Mouse (Mus musculus) small intestine, adult 2 months (tissue): ENCODE results near the gene Cryba1. TPM values are rescaled to one million over a fixed set of nuclear protein-coding genes. Genes with fewer than 3 reads are reported as not detected.
A peak's percentile ranks its signal among the peaks of the same experiment; 100 is the strongest.

Source experiments
- H3K27ac ChIP-seq: fragments of 200-500 bp; 2 replicates; pipeline ENCODE4 v1.5.1; 2012; ENCODE audit warnings: low read depth, low read length, control low read depth, inconsistent platforms; ENCODE audit not compliant: insufficient read depth
- H3K27me3 ChIP-seq: fragments of 200-500 bp; 2 replicates; pipeline ENCODE4 v1.6.1; 2012; ENCODE audit warnings: mild to moderate bottlenecking, moderate library complexity, low read length, inconsistent platforms; ENCODE audit not compliant: control insufficient read depth, insufficient read depth
- H3K36me3 ChIP-seq: fragments of 200-500 bp; 2 replicates; pipeline ENCODE4 v1.6.1; 2012; ENCODE audit warnings: mild to moderate bottlenecking, low read length, control low read depth, inconsistent platforms; ENCODE audit not compliant: control insufficient read depth, insufficient read depth
- H3K4me1 ChIP-seq: fragments of 200-500 bp; 2 replicates; pipeline ENCODE4 v1.6.1; 2012; ENCODE audit warnings: low read length, inconsistent platforms, mixed read lengths; ENCODE audit not compliant: control insufficient read depth, insufficient read depth, insufficient read length
- H3K4me3 ChIP-seq: fragments of 200-500 bp; 2 replicates; pipeline ENCODE4 v1.5.1; 2012; ENCODE audit warnings: low read depth, mild to moderate bottlenecking, control low read depth, inconsistent platforms, low read length, moderate library complexity
- CTCF ChIP-seq: fragments of 200-500 bp; IDR thresholded peaks from 2 replicates; pipeline ENCODE4 v1.5.1; 2012; ENCODE audit warnings: low read depth, mild to moderate bottlenecking, control low read depth, inconsistent platforms, low read length, moderate library complexity, mixed read lengths; ENCODE audit not compliant: insufficient replicate concordance, insufficient read length; ENCODE audit errors: extremely low read depth
- POLR2A ChIP-seq: fragments of 200-500 bp; IDR thresholded peaks from 2 replicates; pipeline ENCODE4 v1.6.1; 2012; ENCODE audit warnings: low read depth, mild to moderate bottlenecking, control low read depth, inconsistent platforms, low read length, moderate library complexity
- WGBS: fragments of 180-500 bp; shearing (Covaris S2); methylation state at CpG from one replicate; pipeline ENCODE4 v1.1.7; 2018; 5-methylcytosine and 5-hydroxymethylcytosine counted together
- polyA plus RNA-seq: library from polyadenylated mRNA; depleted of rRNA; stranded (reverse); fragments of >200 nt; gene quantifications from 2 replicates; pipeline ENCODE4 v1.2.3, GENCODE M21; 2012

The Cryba1 gene
- polyA plus RNA-seq, 1 experiment: not detected

DNA sequence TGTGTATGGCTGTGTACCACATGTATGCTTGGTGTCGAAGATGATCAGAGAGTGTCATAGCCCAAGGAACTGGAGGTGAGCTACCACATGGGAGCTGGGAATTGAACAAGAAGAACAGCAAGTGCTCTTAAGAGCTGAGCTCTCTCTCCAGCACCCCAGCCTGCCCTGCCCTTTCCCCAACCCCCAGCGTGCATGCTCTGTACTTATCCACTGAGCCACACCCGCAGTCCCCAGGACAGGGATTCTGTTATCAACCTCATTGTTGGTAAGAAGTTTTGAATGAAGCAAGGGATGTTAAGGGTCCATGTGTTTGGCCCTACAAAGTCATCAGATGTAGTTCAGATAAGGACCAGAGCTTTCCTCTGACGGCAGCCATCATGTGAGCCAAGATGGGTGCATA is 21.6 kb upstream of the Cryba1 start:
- no peaks in the 10 kb centered on the region for H3K27me3 ChIP-seq
- H3K4me3 ChIP-seq: no peak overlapping the region
- TF ChIP-seq POLR2A (no peak), CTCF (no peak)
- no peak overlapping the region for H3K27ac ChIP-seq
- H3K4me1 ChIP-seq: no peaks in the 10 kb centered on the region
- no peaks in the 10 kb centered on the region for H3K36me3 ChIP-seq
- WGBS: 71% methylated on average over 4 of the region's 4 CpGs

DNA sequence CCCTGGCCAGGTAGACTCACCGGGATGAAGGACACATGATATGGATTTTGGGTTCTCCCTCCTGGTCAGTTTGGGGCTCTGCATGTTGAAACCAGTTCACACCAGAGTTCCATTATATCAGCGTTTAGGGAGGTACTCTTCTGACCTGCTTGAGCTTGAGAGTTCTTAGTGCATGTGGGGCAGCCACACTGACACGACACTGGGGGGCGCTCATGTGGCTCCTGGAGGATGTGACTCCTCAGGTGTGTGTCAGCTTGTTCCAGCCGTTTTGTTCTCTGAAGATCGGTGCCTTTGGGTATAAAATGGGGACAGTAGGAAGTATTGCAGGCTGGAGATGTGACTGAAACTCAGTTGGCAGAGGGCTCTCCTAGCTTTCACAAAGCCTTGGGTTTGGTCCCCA is 18.9 kb upstream of the Cryba1 start:
- TF ChIP-seq POLR2A: no peak
- peak; percentile 51; the same call in 1 of the 2 replicates for TF ChIP-seq CTCF
- 13% methylated on average over 6 of the region's 6 CpGs for WGBS
- H3K36me3 ChIP-seq: no peaks in the 10 kb centered on the region

DNA sequence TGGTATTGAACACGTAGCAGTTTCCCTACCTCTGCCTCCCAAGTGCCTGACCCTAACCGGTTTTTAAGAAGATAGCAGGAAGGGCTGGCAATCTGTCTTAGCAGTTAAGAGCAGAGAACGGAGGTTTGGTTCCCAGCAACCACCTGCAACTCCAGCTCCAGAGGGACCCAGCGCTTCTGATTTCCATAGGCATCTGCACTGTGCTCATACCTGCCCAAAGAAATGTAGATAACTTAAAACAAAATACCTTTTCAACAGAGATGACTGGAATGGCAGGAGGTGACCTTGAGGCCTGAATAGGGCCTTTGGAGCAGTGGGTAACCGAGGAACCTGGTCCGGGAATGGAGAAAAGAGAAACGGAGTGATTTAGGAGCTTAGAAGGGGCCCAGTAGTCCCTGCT is 13.5 kb upstream of the Cryba1 start:
- Histone ChIP-seq H3K27ac (no peak overlapping the region), H3K27me3 (no peaks in the 10 kb centered on the region), H3K4me1 (no peaks in the 10 kb centered on the region), H3K4me3 (no peak overlapping the region), H3K36me3 (no peaks in the 10 kb centered on the region)
- TF ChIP-seq POLR2A: no peak
- TF ChIP-seq CTCF: no peak
- 69% methylated on average over 7 of the region's 7 CpGs for WGBS

More for the DNA sequence above, 18.9 kb upstream of the Cryba1 start:
- no peak overlapping the region for H3K4me3 ChIP-seq
- H3K4me1 ChIP-seq: no peaks in the 10 kb centered on the region
- H3K27ac ChIP-seq: no peak overlapping the region
- H3K27me3 ChIP-seq: no peaks in the 10 kb centered on the region

DNA sequence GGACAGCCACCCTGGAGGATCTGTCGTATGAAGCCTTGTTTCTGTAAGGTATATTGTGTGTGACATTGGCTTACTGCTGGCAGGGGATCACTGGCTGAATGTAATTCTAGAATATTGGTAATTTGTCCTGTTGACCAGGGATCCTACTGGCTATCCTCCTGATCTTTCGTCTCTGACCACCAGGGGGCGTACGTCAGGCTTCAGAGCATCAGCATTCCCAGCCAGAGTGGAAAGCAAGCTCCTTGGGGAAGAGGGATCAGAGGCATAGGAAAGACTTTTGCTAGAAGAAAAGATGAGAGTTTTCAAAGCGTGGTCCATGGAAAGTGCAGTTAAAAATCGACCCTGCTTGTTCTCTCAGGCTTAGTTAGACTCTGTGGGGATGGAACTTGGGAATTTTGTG is 12.2 kb upstream of the Cryba1 start:
- H3K27me3 ChIP-seq: no peaks in the 10 kb centered on the region
- WGBS: 2% methylated on average over 6 of the region's 6 CpGs
- no peak for TF ChIP-seq POLR2A
- peak; percentile 97; the same call in 1 of the 2 replicates for TF ChIP-seq CTCF
- no peaks in the 10 kb centered on the region for H3K36me3 ChIP-seq
- H3K4me3 ChIP-seq: no peak overlapping the region
- H3K27ac ChIP-seq: no peak overlapping the region
- no peaks in the 10 kb centered on the region for H3K4me1 ChIP-seq

DNA sequence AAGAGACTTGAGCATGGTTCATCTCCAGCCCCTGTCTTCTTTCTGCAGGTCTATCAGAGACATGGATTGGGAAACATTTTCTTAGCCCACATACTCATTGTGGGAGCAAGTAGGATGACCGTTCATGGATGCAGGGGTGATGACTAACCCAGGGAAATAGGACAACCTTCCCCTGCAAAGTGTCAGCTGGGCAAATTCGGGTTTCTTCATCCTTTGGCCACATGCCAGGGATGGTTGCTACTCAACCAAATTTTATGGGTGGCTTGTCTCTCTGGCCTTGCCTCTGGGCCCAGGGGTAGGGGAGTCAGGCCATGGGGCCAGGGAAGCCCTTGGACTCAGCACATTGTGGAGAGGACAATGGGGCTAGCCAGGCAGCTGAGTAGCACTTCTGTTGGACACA is 3.5 kb upstream of the Cryba1 start:
- TF ChIP-seq CTCF (no peak), POLR2A (no peak)
- no peaks in the 10 kb centered on the region for H3K27me3 ChIP-seq

DNA sequence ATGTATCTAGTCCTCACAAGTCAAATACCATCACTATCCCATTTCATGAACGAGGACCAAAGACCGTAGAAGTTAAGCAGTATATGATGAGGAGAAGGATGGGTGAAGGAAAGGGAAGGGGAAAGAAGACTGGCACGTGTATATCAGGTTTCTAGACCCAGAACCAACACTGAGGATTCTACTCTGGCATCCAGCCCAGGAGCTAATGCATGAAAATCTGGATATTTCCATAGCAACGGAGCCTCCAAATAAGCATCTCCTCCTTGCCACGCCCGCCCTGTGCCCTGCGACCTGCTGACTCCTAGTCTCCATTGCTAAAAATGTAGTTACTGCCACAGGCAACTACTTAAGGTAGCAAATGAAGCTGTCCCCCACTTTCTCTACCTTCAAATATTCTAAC is 317 bp downstream of the Cryba1 start:
- WGBS: 79% methylated on average over 7 of the region's 7 CpGs
- H3K27me3 ChIP-seq: no peaks in the 10 kb centered on the region
- no peak for TF ChIP-seq POLR2A
- TF ChIP-seq CTCF: no peak
- no peak overlapping the region for H3K27ac ChIP-seq
- H3K4me3 ChIP-seq: no peak overlapping the region
- H3K36me3 ChIP-seq: no peaks in the 10 kb centered on the region
- no peaks in the 10 kb centered on the region for H3K4me1 ChIP-seq

More for the DNA sequence above, 3.5 kb upstream of the Cryba1 start:
- H3K27ac ChIP-seq: no peak overlapping the region
- no peaks in the 10 kb centered on the region for H3K4me1 ChIP-seq
- H3K36me3 ChIP-seq: no peaks in the 10 kb centered on the region
- no peak overlapping the region for H3K4me3 ChIP-seq
- WGBS: 50% methylated on average over 2 of the region's 2 CpGs

DNA sequence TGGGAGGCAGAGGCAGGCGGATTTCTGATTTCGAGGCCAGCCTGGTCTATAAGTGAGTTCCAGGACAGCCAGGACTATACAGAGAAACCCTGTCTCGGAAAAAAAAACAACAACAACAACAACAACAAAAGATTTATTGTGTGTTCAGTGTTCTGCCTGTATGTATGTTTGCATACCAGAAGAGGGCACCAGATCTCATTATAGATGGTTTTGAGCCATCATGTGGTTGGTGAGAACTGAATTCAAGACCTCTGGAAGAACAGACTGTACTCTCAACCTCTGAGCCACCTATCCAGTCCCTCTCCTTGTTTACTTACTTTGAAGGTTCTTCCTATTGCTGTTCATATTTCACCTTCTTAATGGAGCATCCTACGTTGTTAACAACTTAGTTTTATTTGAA is 3.7 kb downstream of the Cryba1 start:
- no peak overlapping the region for H3K27ac ChIP-seq
- H3K4me1 ChIP-seq: no peaks in the 10 kb centered on the region
- no peak overlapping the region for H3K4me3 ChIP-seq
- no peaks in the 10 kb centered on the region for H3K27me3 ChIP-seq
- 88% methylated on average over 4 of the region's 4 CpGs for WGBS
- peaks cover 8% of the 10 kb centered on the region; the same call in 1 of the 2 replicates for H3K36me3 ChIP-seq
- TF ChIP-seq CTCF (no peak), POLR2A (no peak)

DNA sequence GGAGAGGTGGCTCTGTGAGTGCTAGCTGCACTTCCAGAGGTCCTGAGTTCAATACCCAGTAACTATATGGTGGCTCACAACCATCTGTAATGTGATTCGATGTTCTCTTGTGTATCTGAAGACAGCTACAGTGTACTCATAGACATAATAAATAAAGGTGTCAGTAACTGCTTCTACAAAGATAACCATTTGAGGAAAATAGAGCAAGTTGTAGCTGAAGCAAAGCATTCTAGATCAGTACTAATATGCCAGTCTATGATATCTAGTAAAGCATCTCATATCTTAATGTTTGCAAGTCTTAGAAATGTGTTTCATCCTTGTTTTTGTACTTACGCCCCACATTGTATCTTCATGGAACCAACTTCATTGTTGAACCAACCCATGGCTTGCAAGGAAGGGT is 6.0 kb downstream of the Cryba1 start:
- no peak for TF ChIP-seq CTCF
- no peak for TF ChIP-seq POLR2A
- H3K4me3 ChIP-seq: no peak overlapping the region
- 95% methylated on average over 2 of the region's 2 CpGs for WGBS
- H3K27me3 ChIP-seq: no peaks in the 10 kb centered on the region
- H3K4me1 ChIP-seq: no peaks in the 10 kb centered on the region
- H3K27ac ChIP-seq: no peak overlapping the region
- peaks cover 9% of the 10 kb centered on the region; the same call in 1 of the 2 replicates for H3K36me3 ChIP-seq
